Comparison of ENCODE assay signal across 9 mouse cellular contexts in genomic region chr12:84174190-84174811, GRCm38 (mm10). TPM values are rescaled to one million over a fixed set of nuclear protein-coding genes. Genes with fewer than 3 reads are reported as not detected.
DNase-seq lines count a peak whose midpoint lies in the region; ATAC-seq and TF ChIP-seq lines count a peak whose summit lies in the region.
"Had no signal": no experiment of that assay in that cellular context is flagged by ENCODE, and none has a peak within 500 bp of the region (broad histone marks: within the 10 kb centered on the region; RNA-seq: fewer than 3 reads in every experiment).

No protein-coding gene starts in this region.

- peak; percentile 49 for DNase-seq in layer of hippocampus, adult 9-11 months
- DNase-seq in layer of hippocampus, postnatal 14 days (ENCODE audit: low spot score in 2 of 2): no peak
- peak; percentile 43 for DNase-seq in brain, adult 2 months (ENCODE audit: low read depth, low spot score)
- DNase-seq in heart, postnatal 14 days: peak; percentile 43 to 48
- no peak for DNase-seq in liver, embryonic 13.5 days
- no peak for DNase-seq in right cerebral cortex, adult 18-20 months
- no peak for DNase-seq in forebrain, postnatal 0 days

- no peak for TF ChIP-seq CTCF in forebrain, postnatal 0 days (IDR thresholded peaks at IDR 0.05; ENCODE audit: low read depth)

- ATAC-seq in liver, embryonic 13.5 days (ENCODE audit: low read depth): no peak
- ATAC-seq in stomach, embryonic 15.5 days (ENCODE audit: insufficient read depth, low FRiP score, low read depth): no peak; the same call in 1 of the 2 replicates
- ATAC-seq in forebrain, postnatal 0 days: no peak

- peak overlapping the region; percentile 50 for H3K9ac ChIP-seq in liver, embryonic 13.5 days
- H3K9ac ChIP-seq in stomach, embryonic 15.5 days: no peak overlapping the region
- H3K9ac ChIP-seq in forebrain, postnatal 0 days: no peak overlapping the region
- H3K9ac ChIP-seq: midbrain, embryonic 12.5 days had no signal

- intact Hi-C loops in heart, postnatal 14 days (cut with DNase I): no loop called here

- H3K4me1 ChIP-seq in liver, embryonic 13.5 days (replicated peaks): peaks cover 82% of the 10 kb centered on the region
- peaks cover 52% of the 10 kb centered on the region for H3K4me1 ChIP-seq in stomach, embryonic 15.5 days
- peaks cover 14% of the 10 kb centered on the region for H3K4me1 ChIP-seq in forebrain, postnatal 0 days (ENCODE audit: insufficient read depth)

- H3K27ac ChIP-seq in liver, embryonic 13.5 days: peak overlapping the region; percentile 99
- H3K27ac ChIP-seq in stomach, embryonic 15.5 days: peak overlapping the region; percentile 97
- H3K27ac ChIP-seq in forebrain, postnatal 0 days (ENCODE audit: low read depth, low read length): no peak overlapping the region
- H3K27ac ChIP-seq: midbrain, embryonic 12.5 days had no signal

- H3K27me3 ChIP-seq in liver, embryonic 13.5 days: no peaks in the 10 kb centered on the region
- H3K27me3 ChIP-seq in stomach, embryonic 15.5 days (replicated peaks): no peaks in the 10 kb centered on the region
- H3K27me3 ChIP-seq in forebrain, postnatal 0 days (ENCODE audit: insufficient read depth, low read length): no peaks in the 10 kb centered on the region
- H3K27me3 ChIP-seq: midbrain, embryonic 12.5 days had no signal

- peaks cover 46% of the 10 kb centered on the region for H3K36me3 ChIP-seq in liver, embryonic 13.5 days
- peaks cover 21% of the 10 kb centered on the region; the same call in 1 of the 2 replicates for H3K36me3 ChIP-seq in stomach, embryonic 15.5 days
- peaks cover 22% of the 10 kb centered on the region for H3K36me3 ChIP-seq in forebrain, postnatal 0 days (ENCODE audit: insufficient read depth)

- H3K4me3 ChIP-seq in liver, embryonic 13.5 days (replicated peaks): peak overlapping the region; percentile 65
- H3K4me3 ChIP-seq in stomach, embryonic 15.5 days (replicated peaks): no peak overlapping the region
- H3K4me3 ChIP-seq in forebrain, postnatal 0 days (ENCODE audit: low read depth, low read length): no peak overlapping the region
- H3K4me3 ChIP-seq: midbrain, embryonic 12.5 days had no signal

- peak overlapping the region; percentile 85 for H3K4me2 ChIP-seq in liver, embryonic 13.5 days
- H3K4me2 ChIP-seq in stomach, embryonic 15.5 days: peak overlapping the region; percentile 69
- H3K4me2 ChIP-seq in forebrain, postnatal 0 days (ENCODE audit: low read depth): no peak overlapping the region
- H3K4me2 ChIP-seq: midbrain, embryonic 12.5 days had no signal

- WGBS in liver, embryonic 13.5 days (ENCODE audit: insufficient replicate concordance): 57% methylated on average over 9 of the region's 9 CpGs
- 59% methylated on average over 9 of the region's 9 CpGs for WGBS in stomach, embryonic 15.5 days
- WGBS in forebrain, postnatal 0 days: 75% methylated on average over 9 of the region's 9 CpGs

- no peaks in the 10 kb centered on the region for H3K9me3 ChIP-seq in liver, embryonic 13.5 days (replicated peaks)
- no peaks in the 10 kb centered on the region for H3K9me3 ChIP-seq in stomach, embryonic 15.5 days
- H3K9me3 ChIP-seq in forebrain, postnatal 0 days (ENCODE audit: low read length): no peaks in the 10 kb centered on the region
- H3K9me3 ChIP-seq: midbrain, embryonic 12.5 days had no signal

RNA-seq across cellular contexts. Expression of gene Pnma1, which starts 26.0 kb away (rescaled TPM):
- 1 to 10 TPM; 3.3 to 4.5 TPM for total RNA-seq in layer of hippocampus, postnatal 14 days (2021)
- total RNA-seq in heart, postnatal 14 days (2021): under 1 TPM; 0.17 to 0.31 TPM
- polyA plus RNA-seq in liver, embryonic 13.5 days (2015; fragmentation: Nextera tagmentation; extraction: Ambion mirVana): 0.14 TPM in 1 of 2 replicates, not detected in the other
- 0.76 and 0.94 TPM in 2 replicates for polyA plus RNA-seq in stomach, embryonic 15.5 days (2015; fragmentation: Nextera tagmentation; extraction: Ambion mirVana)
- total RNA-seq in forebrain, postnatal 0 days (2014; rRNA removed): 13.9 and 14.2 TPM in 2 replicates
- 9.3 and 12.0 TPM in 2 replicates for polyA plus RNA-seq in forebrain, postnatal 0 days (2015; fragmentation: Nextera tagmentation; extraction: Ambion mirVana)

RNA-seq across cellular contexts. Expression of gene Elmsan1, which starts 44.4 kb away (rescaled TPM):
- total RNA-seq in layer of hippocampus, postnatal 14 days (2021): 10 to 100 TPM; 17.0 to 18.1 TPM
- total RNA-seq in heart, postnatal 14 days (2021): 10 to 100 TPM; 15.7 to 16.9 TPM
- polyA plus RNA-seq in liver, embryonic 13.5 days (2015; fragmentation: Nextera tagmentation; extraction: Ambion mirVana): 3.7 and 4.4 TPM in 2 replicates
- 9.9 and 10.5 TPM in 2 replicates for polyA plus RNA-seq in stomach, embryonic 15.5 days (2015; fragmentation: Nextera tagmentation; extraction: Ambion mirVana)
- total RNA-seq in forebrain, postnatal 0 days (2014; rRNA removed): 7.0 and 7.9 TPM in 2 replicates
- polyA plus RNA-seq in forebrain, postnatal 0 days (2015; fragmentation: Nextera tagmentation; extraction: Ambion mirVana): 2.2 and 2.5 TPM in 2 replicates

Comparison
In these comparisons a context has a peak if more than half of its experiments do, and no peak if none do; other contexts are left out.
1. DNase-seq: peak in layer of hippocampus, adult 9-11 months (single experiment), brain, adult 2 months (single experiment) and heart, postnatal 14 days (2 of 2); none in layer of hippocampus, postnatal 14 days (0 of 2), liver, embryonic 13.5 days (single experiment), right cerebral cortex, adult 18-20 months (single experiment) and forebrain, postnatal 0 days (single experiment).